Mouse (Mus musculus) lung, postnatal 0 days (tissue): ENCODE measurements around the gene Optn. TPM values are rescaled to one million over a fixed set of nuclear protein-coding genes. Genes with fewer than 3 reads are reported as not detected.

Experiments used
- ATAC-seq: fragments of 200-750 bp; cut with Nextera tagmentation; 2 replicates; pipeline ENCODE4 v1.8.0; 2017; ENCODE audit warnings: moderate library complexity
- DNase-seq: peaks from one replicate; pipeline ENCODE4 v3.0.0-alpha.2; 2016; ENCODE audit warnings: low spot score
- H3K27ac ChIP-seq: fragments of 300-500 bp; sonication (generic); 2 replicates; pipeline ENCODE4 v1.5.1; 2014; ENCODE audit warnings: antibody characterized with exemption, mild to moderate bottlenecking, low read length, mixed read lengths
- H3K27me3 ChIP-seq: fragments of 300-500 bp; sonication (generic); replicated peaks from 2 replicates; pipeline ENCODE4 v1.6.1; 2014; ENCODE audit warnings: low read length, mixed read lengths; ENCODE audit not compliant: insufficient read depth
- H3K36me3 ChIP-seq: fragments of 300-500 bp; sonication (generic); 2 replicates; pipeline ENCODE4 v1.6.1; 2014; ENCODE audit warnings: low read length, mixed read lengths; ENCODE audit not compliant: insufficient read depth
- H3K4me1 ChIP-seq: fragments of 300-500 bp; sonication (generic); 2 replicates; pipeline ENCODE4 v1.6.1; 2014; ENCODE audit warnings: antibody characterized with exemption, low read depth, low read length, mixed read lengths; ENCODE audit not compliant: insufficient read depth
- H3K4me2 ChIP-seq: fragments of 300-500 bp; sonication (generic); replicated peaks from 2 replicates; pipeline ENCODE4 v1.6.1; 2014; ENCODE audit warnings: low read depth, mild to moderate bottlenecking, low read length, moderate library complexity, mixed read lengths
- H3K4me3 ChIP-seq: fragments of 300-500 bp; sonication (generic); 2 replicates; pipeline ENCODE4 v1.5.1; 2014; ENCODE audit warnings: low read depth, low read length
- H3K9ac ChIP-seq: fragments of 300-500 bp; sonication (generic); replicated peaks from 2 replicates; pipeline ENCODE4 v1.6.1; 2014; ENCODE audit warnings: low read depth, mild to moderate bottlenecking
- H3K9me3 ChIP-seq: fragments of 300-500 bp; sonication (generic); 2 replicates; pipeline ENCODE4 v1.6.1; 2016; ENCODE audit warnings: low read length, mixed read lengths
- CTCF ChIP-seq: IDR thresholded peaks from 2 replicates; pipeline ENCODE4 v1.5.1; 2016; ENCODE audit warnings: antibody characterized with exemption, mild to moderate bottlenecking
- EP300 ChIP-seq: IDR thresholded peaks from 2 replicates; pipeline ENCODE4 v1.6.1; 2016; ENCODE audit warnings: antibody characterized with exemption, mild to moderate bottlenecking, control low read depth
- WGBS: fragments of 180-500 bp; shearing (Covaris S2); extraction: QIAGEN DNeasy Blood & Tissue Kit; methylation state at CpG from one replicate; pipeline ENCODE4 v1.1.7; 2014; 5-methylcytosine and 5-hydroxymethylcytosine counted together
- polyA plus RNA-seq: library from polyadenylated mRNA; unstranded; fragments of >200 nt; fragmentation: Nextera tagmentation; extraction: Ambion mirVana; gene quantifications from 2 replicates; pipeline ENCODE4 v1.2.1, GENCODE M21; 2015

Gene Optn
- polyA plus RNA-seq, 1 experiment from 2014 or later, result 23.0 TPM

DNA sequence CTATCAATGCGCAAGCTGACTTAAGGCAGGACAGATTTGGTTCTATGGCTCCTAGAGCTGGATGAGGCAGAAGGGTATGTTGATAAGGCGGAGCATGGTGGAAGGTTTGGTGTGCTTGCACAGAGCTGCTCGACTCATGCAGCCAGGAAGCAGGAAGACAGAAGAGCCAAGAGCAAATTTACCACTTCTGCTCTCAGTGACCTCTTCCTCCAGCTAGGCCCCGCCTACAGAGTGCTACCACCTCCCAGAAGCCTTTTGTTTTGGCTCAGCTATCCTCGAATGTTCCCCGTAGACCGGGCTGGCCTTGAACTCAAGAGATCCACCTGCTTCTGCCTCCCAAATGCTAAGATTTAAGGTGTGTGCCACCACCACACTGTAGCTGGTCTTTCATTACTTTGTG lies 49.2 kb downstream of the Optn start:
- TF ChIP-seq EP300 (no peak), CTCF (no peak)
- Histone ChIP-seq H3K27me3 (no peaks in the 10 kb centered on the region), H3K4me1 (0 out of 2 replicates have a peak, but pooled peaks cover 4% of the 10 kb centered on the region), H3K9me3 (no peaks in the 10 kb centered on the region), H3K4me2 (no peak overlapping the region), H3K4me3 (no peak overlapping the region), H3K27ac (no peak overlapping the region), H3K9ac (no peak overlapping the region), H3K36me3 (no peaks in the 10 kb centered on the region)
- WGBS, result 66% methylated on average over 7 of the region's 7 CpGs
- no peak for ATAC-seq
- DNase-seq, result no peak

- DNase-seq (peak; percentile 98), ATAC-seq (peak; percentile 100)
- WGBS, result 3% methylated on average over 32 of the region's 32 CpGs
- peak within 1 kb of the TSS; percentile 60 for H3K4me2 ChIP-seq
- H3K4me1 ChIP-seq, result 0 out of 2 replicates have a peak, but pooled peaks cover 4% of the 10 kb centered on the region
- no peak within 1 kb of the TSS for H3K27ac ChIP-seq
- TF ChIP-seq EP300, result no peak
- TF ChIP-seq CTCF, result no peak
- no peaks in the 10 kb centered on the region for H3K9me3 ChIP-seq
- no peak within 1 kb of the TSS for H3K9ac ChIP-seq
- peak within 1 kb of the TSS; percentile 55 for H3K4me3 ChIP-seq
- no peaks in the 10 kb centered on the region for H3K27me3 ChIP-seq
- H3K36me3 ChIP-seq, result no peaks in the 10 kb centered on the region
Measured at GRCm38 (mm10) chr2:5012491-5013324, 51.1 kb downstream of the Optn start, which contains the start of gene Mcm10. Gene Mcm10, minus strand, starts transcription at chr2:5012791.

- Histone ChIP-seq H3K4me2 (peak overlapping the region; percentile 60), H3K27me3 (no peaks in the 10 kb centered on the region), H3K9ac (no peak overlapping the region), H3K4me1 (0 out of 2 replicates have a peak, but pooled peaks cover 4% of the 10 kb centered on the region), H3K27ac (no peak overlapping the region), H3K9me3 (no peaks in the 10 kb centered on the region), H3K4me3 (peak overlapping the region; percentile 55), H3K36me3 (no peaks in the 10 kb centered on the region)
- DNase-seq (no peak), ATAC-seq (no peak; the same call in 1 of the 2 replicates)
- no peak for TF ChIP-seq EP300
- no peak for TF ChIP-seq CTCF
- 6% methylated on average over 8 of the region's 8 CpGs for WGBS
Measured at GRCm38 (mm10) chr2:5011898-5012490, 51.9 kb downstream of the Optn start.

GRCm38 (mm10) chr2:5007107-5007506 lies 56.7 kb downstream of the Optn start:
- H3K27me3 ChIP-seq, result no peaks in the 10 kb centered on the region
- no peaks in the 10 kb centered on the region for H3K36me3 ChIP-seq
- H3K27ac ChIP-seq, result no peak overlapping the region
- H3K4me1 ChIP-seq, result 0 out of 2 replicates have a peak, but pooled peaks cover 3% of the 10 kb centered on the region
- H3K9me3 ChIP-seq, result no peaks in the 10 kb centered on the region
- ATAC-seq (no peak), DNase-seq (no peak)
- TF ChIP-seq CTCF (no peak), EP300 (no peak)
- H3K4me3 ChIP-seq, result no peak overlapping the region
- no peak overlapping the region for H3K9ac ChIP-seq
- 93% methylated on average over 4 of the region's 4 CpGs for WGBS
- no peak overlapping the region for H3K4me2 ChIP-seq

- Histone ChIP-seq H3K36me3 (0 out of 2 replicates have a peak, but pooled peaks cover 7% of the 10 kb centered on the region), H3K4me3 (no peak overlapping the region), H3K9ac (no peak overlapping the region), H3K4me1 (no peaks in the 10 kb centered on the region), H3K4me2 (no peak overlapping the region), H3K9me3 (no peaks in the 10 kb centered on the region), H3K27ac (no peak overlapping the region), H3K27me3 (no peaks in the 10 kb centered on the region)
- WGBS, result 88% methylated on average over 6 of the region's 6 CpGs
- TF ChIP-seq EP300 (no peak), CTCF (no peak)
- ATAC-seq, result no peak
- no peak for DNase-seq
Measured at GRCm38 (mm10) chr2:5001266-5001665, 62.6 kb downstream of the Optn start.

DNA sequence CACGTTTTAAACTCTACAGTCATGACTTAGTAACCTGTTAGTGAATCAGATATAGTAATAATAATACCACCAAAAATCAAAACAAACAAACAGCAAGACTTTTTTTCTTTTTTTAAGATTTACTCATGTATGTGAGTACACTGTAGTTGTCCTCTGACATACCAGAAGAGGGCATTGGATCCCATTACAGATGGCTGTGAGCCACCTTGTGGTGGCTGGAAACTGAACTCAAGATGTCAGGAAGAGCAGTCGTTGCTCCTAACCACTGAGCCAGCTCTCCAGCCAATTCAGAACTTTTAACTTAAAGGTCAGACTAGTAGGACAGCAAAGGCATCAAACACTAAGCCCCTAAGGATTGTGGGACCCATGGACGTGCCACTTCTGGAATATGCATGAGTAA lies 64.9 kb downstream of the Optn start:
- no peaks in the 10 kb centered on the region for H3K9me3 ChIP-seq
- WGBS, result 71% methylated on average over 3 of the region's 3 CpGs
- H3K9ac ChIP-seq, result no peak overlapping the region
- H3K27ac ChIP-seq, result no peak overlapping the region
- TF ChIP-seq EP300 (no peak), CTCF (peak; percentile 62)
- DNase-seq (no peak), ATAC-seq (no peak)
- H3K4me2 ChIP-seq, result no peak overlapping the region
- H3K27me3 ChIP-seq, result no peaks in the 10 kb centered on the region
- no peaks in the 10 kb centered on the region for H3K4me1 ChIP-seq
- H3K4me3 ChIP-seq, result no peak overlapping the region
- 0 out of 2 replicates have a peak, but pooled peaks cover 7% of the 10 kb centered on the region for H3K36me3 ChIP-seq
